Mouse (Mus musculus): ENCODE measurements around the gene Cbln1. TPM values are rescaled to one million over a fixed set of nuclear protein-coding genes. Genes with fewer than 3 reads are reported as not detected.

The Cbln1 gene
- polyA plus RNA-seq, 1 experiment, result 0.27 TPM

GRCm38 (mm10) chr8:87502684-87503083, 30.3 kb upstream of the Cbln1 start:
- no peaks in the 10 kb centered on the region for H3K27me3 ChIP-seq (ENCODE audit: control insufficient read depth, insufficient read depth, low read length)

GRCm38 (mm10) chr8:87497641-87498040, 25.2 kb upstream of the Cbln1 start:
- no peak for TF ChIP-seq CTCF (IDR thresholded peaks at IDR 0.05; ENCODE audit: extremely low read depth, insufficient read depth, insufficient read length, insufficient replicate concordance)
- TF ChIP-seq POLR2A (IDR thresholded peaks at IDR 0.05; ENCODE audit: low read depth, low read length), result no peak
- 84% methylated on average over 6 of the region's 6 CpGs for WGBS
- Histone ChIP-seq H3K27me3 (ENCODE audit: control insufficient read depth, insufficient read depth, low read length) (no peaks in the 10 kb centered on the region), H3K4me1 (ENCODE audit: control insufficient read depth, insufficient read depth, insufficient read length) (no peaks in the 10 kb centered on the region), H3K4me3 (ENCODE audit: extremely low read depth, insufficient read depth, insufficient read length) (no peak overlapping the region), H3K27ac (ENCODE audit: insufficient read depth, low read length) (no peak overlapping the region), H3K36me3 (ENCODE audit: control insufficient read depth, insufficient read depth, low read length) (no peaks in the 10 kb centered on the region)
- DNase-seq (ENCODE audit: low read depth in 1 of 2, low spot score in 2 of 2), result no peak

More at GRCm38 (mm10) chr8:87502684-87503083, 30.3 kb upstream of the Cbln1 start:
- no peak for TF ChIP-seq POLR2A (IDR thresholded peaks at IDR 0.05; ENCODE audit: low read depth, low read length)
- TF ChIP-seq CTCF (IDR thresholded peaks at IDR 0.05; ENCODE audit: extremely low read depth, insufficient read depth, insufficient read length, insufficient replicate concordance), result no peak
- no peaks in the 10 kb centered on the region for H3K4me1 ChIP-seq (ENCODE audit: control insufficient read depth, insufficient read depth, insufficient read length)
- WGBS, result 50% methylated on average over 6 of the region's 6 CpGs
- no peaks in the 10 kb centered on the region for H3K36me3 ChIP-seq (ENCODE audit: control insufficient read depth, insufficient read depth, low read length)
- no peak for DNase-seq (ENCODE audit: low read depth in 1 of 2, low spot score in 2 of 2)
- H3K27ac ChIP-seq (ENCODE audit: insufficient read depth, low read length), result no peak overlapping the region
- H3K4me3 ChIP-seq (ENCODE audit: extremely low read depth, insufficient read depth, insufficient read length), result no peak overlapping the region

GRCm38 (mm10) chr8:87496511-87496910, 24.1 kb upstream of the Cbln1 start:
- no peaks in the 10 kb centered on the region for H3K4me1 ChIP-seq (ENCODE audit: control insufficient read depth, insufficient read depth, insufficient read length)
- H3K27ac ChIP-seq (ENCODE audit: insufficient read depth, low read length), result no peak overlapping the region
- TF ChIP-seq POLR2A (IDR thresholded peaks at IDR 0.05; ENCODE audit: low read depth, low read length), result no peak
- TF ChIP-seq CTCF (IDR thresholded peaks at IDR 0.05; ENCODE audit: extremely low read depth, insufficient read depth, insufficient read length, insufficient replicate concordance), result no peak
- no peak overlapping the region for H3K4me3 ChIP-seq (ENCODE audit: extremely low read depth, insufficient read depth, insufficient read length)
- 88% methylated on average over 7 of the region's 7 CpGs for WGBS
- DNase-seq (ENCODE audit: low read depth in 1 of 2, low spot score in 2 of 2), result no peak
- H3K27me3 ChIP-seq (ENCODE audit: control insufficient read depth, insufficient read depth, low read length), result no peaks in the 10 kb centered on the region
- H3K36me3 ChIP-seq (ENCODE audit: control insufficient read depth, insufficient read depth, low read length), result no peaks in the 10 kb centered on the region

- TF ChIP-seq CTCF (IDR thresholded peaks at IDR 0.05; ENCODE audit: extremely low read depth, insufficient read depth, insufficient read length, insufficient replicate concordance), result no peak
- TF ChIP-seq POLR2A (IDR thresholded peaks at IDR 0.05; ENCODE audit: low read depth, low read length), result no peak
- WGBS, result 77% methylated on average over 9 of the region's 9 CpGs
- Histone ChIP-seq H3K27ac (ENCODE audit: insufficient read depth, low read length) (no peak overlapping the region), H3K36me3 (ENCODE audit: control insufficient read depth, insufficient read depth, low read length) (no peaks in the 10 kb centered on the region), H3K4me1 (ENCODE audit: control insufficient read depth, insufficient read depth, insufficient read length) (no peaks in the 10 kb centered on the region), H3K27me3 (ENCODE audit: control insufficient read depth, insufficient read depth, low read length) (no peaks in the 10 kb centered on the region), H3K4me3 (ENCODE audit: extremely low read depth, insufficient read depth, insufficient read length) (no peak overlapping the region)
- DNase-seq (ENCODE audit: low read depth in 1 of 2, low spot score in 2 of 2), result no peak
These were observed 22.5 kb upstream of the Cbln1 start for GRCm38 (mm10) chr8:87494862-87495261.

GRCm38 (mm10) chr8:87489841-87490415, 17.5 kb upstream of the Cbln1 start:
- WGBS, result 64% methylated on average over 5 of the region's 5 CpGs
- Histone ChIP-seq H3K4me1 (ENCODE audit: control insufficient read depth, insufficient read depth, insufficient read length) (no peaks in the 10 kb centered on the region), H3K4me3 (ENCODE audit: extremely low read depth, insufficient read depth, insufficient read length) (no peak overlapping the region), H3K36me3 (ENCODE audit: control insufficient read depth, insufficient read depth, low read length) (no peaks in the 10 kb centered on the region), H3K27me3 (ENCODE audit: control insufficient read depth, insufficient read depth, low read length) (no peaks in the 10 kb centered on the region), H3K27ac (ENCODE audit: insufficient read depth, low read length) (no peak overlapping the region)
- DNase-seq (ENCODE audit: low read depth in 1 of 2, low spot score in 2 of 2), result no peak
- TF ChIP-seq CTCF (IDR thresholded peaks at IDR 0.05; ENCODE audit: extremely low read depth, insufficient read depth, insufficient read length, insufficient replicate concordance) (no peak), POLR2A (IDR thresholded peaks at IDR 0.05; ENCODE audit: low read depth, low read length) (no peak)

GRCm38 (mm10) chr8:87481396-87481795, 9.0 kb upstream of the Cbln1 start:
- Histone ChIP-seq H3K27ac (ENCODE audit: insufficient read depth, low read length) (no peak overlapping the region), H3K4me1 (ENCODE audit: control insufficient read depth, insufficient read depth, insufficient read length) (no peaks in the 10 kb centered on the region), H3K36me3 (ENCODE audit: control insufficient read depth, insufficient read depth, low read length) (no peaks in the 10 kb centered on the region), H3K27me3 (ENCODE audit: control insufficient read depth, insufficient read depth, low read length) (no peaks in the 10 kb centered on the region), H3K4me3 (ENCODE audit: extremely low read depth, insufficient read depth, insufficient read length) (no peak overlapping the region)
- TF ChIP-seq POLR2A (IDR thresholded peaks at IDR 0.05; ENCODE audit: low read depth, low read length) (no peak), CTCF (IDR thresholded peaks at IDR 0.05; ENCODE audit: extremely low read depth, insufficient read depth, insufficient read length, insufficient replicate concordance) (no peak)
- WGBS, result 64% methylated on average over 1 of the region's 1 CpGs
- DNase-seq (ENCODE audit: low read depth in 1 of 2, low spot score in 2 of 2), result no peak

GRCm38 (mm10) chr8:87478221-87478620, 5.8 kb upstream of the Cbln1 start:
- DNase-seq (ENCODE audit: low read depth in 1 of 2, low spot score in 2 of 2), result no peak
- Histone ChIP-seq H3K4me1 (ENCODE audit: control insufficient read depth, insufficient read depth, insufficient read length) (no peaks in the 10 kb centered on the region), H3K4me3 (ENCODE audit: extremely low read depth, insufficient read depth, insufficient read length) (no peak overlapping the region), H3K36me3 (ENCODE audit: control insufficient read depth, insufficient read depth, low read length) (no peaks in the 10 kb centered on the region), H3K27ac (ENCODE audit: insufficient read depth, low read length) (no peak overlapping the region), H3K27me3 (ENCODE audit: control insufficient read depth, insufficient read depth, low read length) (peaks cover 3% of the 10 kb centered on the region; the same call in 1 of the 2 replicates)
- WGBS, result 71% methylated on average over 3 of the region's 3 CpGs
- TF ChIP-seq POLR2A (IDR thresholded peaks at IDR 0.05; ENCODE audit: low read depth, low read length) (no peak), CTCF (IDR thresholded peaks at IDR 0.05; ENCODE audit: extremely low read depth, insufficient read depth, insufficient read length, insufficient replicate concordance) (no peak)

All from spleen, adult 2 months (tissue).